Mouse (Mus musculus) kidney, adult 2 months (tissue): Measurements from ENCODE around the gene Cog3. TPM values are rescaled to one million over a fixed set of nuclear protein-coding genes. Genes with fewer than 3 reads are reported as not detected.

ENCODE experiments used
- DNase-seq: peaks from one replicate; pipeline ENCODE4 v3.0.0; 2021
- H3K27ac ChIP-seq: fragments of 200-500 bp; 2 replicates; pipeline ENCODE4 v1.5.1; 2012; ENCODE audit warnings: low read depth, low read length, control low read depth, inconsistent platforms; ENCODE audit not compliant: insufficient read depth
- H3K27me3 ChIP-seq: fragments of 200-500 bp; replicated peaks from 2 replicates; pipeline ENCODE4 v1.6.1; 2012; ENCODE audit warnings: mild to moderate bottlenecking, moderate library complexity, low read length, inconsistent platforms; ENCODE audit not compliant: control insufficient read depth, insufficient read depth
- H3K36me3 ChIP-seq: fragments of 200-500 bp; 2 replicates; pipeline ENCODE4 v1.6.1; 2012; ENCODE audit warnings: mild to moderate bottlenecking, moderate library complexity, low read length, inconsistent platforms; ENCODE audit not compliant: control insufficient read depth, insufficient read depth
- H3K4me1 ChIP-seq: fragments of 200-500 bp; 2 replicates; pipeline ENCODE4 v1.6.1; 2011; ENCODE audit warnings: low read length; ENCODE audit not compliant: control insufficient read depth, insufficient read depth
- H3K4me3 ChIP-seq: fragments of 200-500 bp; 2 replicates; pipeline ENCODE4 v1.5.1; 2011; ENCODE audit warnings: mild to moderate bottlenecking, low read depth, low read length, control low read depth; ENCODE audit not compliant: insufficient read depth
- CTCF ChIP-seq: fragments of 200-500 bp; conservative IDR thresholded peaks from 2 replicates; pipeline ENCODE4 v1.5.1; 2011; ENCODE audit warnings: low read depth, mild to moderate bottlenecking, control low read depth, low read length, moderate library complexity, mixed read lengths; ENCODE audit not compliant: insufficient read depth, insufficient read length
- POLR2A ChIP-seq: fragments of 200-500 bp; IDR thresholded peaks from one replicate; pipeline ENCODE4 v1.6.1; 2011; ENCODE audit warnings: low read depth, low read length, control low read depth
- WGBS: fragments of 180-500 bp; shearing (Covaris S2); methylation state at CpG from one replicate; pipeline ENCODE4 v1.1.7; 2018; 5-methylcytosine and 5-hydroxymethylcytosine counted together
- polyA plus RNA-seq: library from polyadenylated mRNA; depleted of rRNA; stranded (reverse); fragments of >200 nt; gene quantifications from 2 replicates; pipeline ENCODE4 v1.2.3, GENCODE M21; 2012; rRNA removed

Gene Cog3
- polyA plus RNA-seq, 1 experiment, result 10.0 TPM

GRCm38 (mm10) chr14:75661548-75661947, 92.8 kb downstream of the Cog3 start:
- WGBS, result 54% methylated on average over 8 of the region's 8 CpGs
- Histone ChIP-seq H3K4me3 (no peak overlapping the region), H3K27me3 (no peaks in the 10 kb centered on the region)

DNA sequence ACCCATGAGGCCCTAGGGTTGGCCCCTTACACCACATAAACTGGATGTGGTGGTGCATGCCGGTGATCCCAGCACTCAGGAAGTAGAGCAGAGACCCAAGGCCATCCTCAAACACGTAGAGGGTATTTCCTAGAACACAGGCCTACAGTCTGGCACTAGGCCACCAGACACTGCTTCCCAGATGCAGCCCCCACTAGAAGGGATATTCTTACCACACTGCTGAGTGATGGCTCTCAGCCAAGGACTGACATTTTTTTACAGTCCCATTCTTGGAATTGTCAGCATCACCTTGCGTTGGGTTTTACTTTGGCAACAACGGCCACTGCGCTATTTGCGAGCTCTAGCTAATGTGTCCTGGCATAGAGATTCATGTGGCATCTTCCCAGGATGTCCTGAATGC, 93.4 kb downstream of the Cog3 start:
- DNase-seq, result no peak
- Histone ChIP-seq H3K4me3 (no peak overlapping the region), H3K27ac (no peak overlapping the region), H3K4me1 (peaks cover 4% of the 10 kb centered on the region; the same call in 1 of the 2 replicates), H3K27me3 (no peaks in the 10 kb centered on the region), H3K36me3 (no peaks in the 10 kb centered on the region)
- WGBS, result 67% methylated on average over 6 of the region's 6 CpGs
- TF ChIP-seq POLR2A (no peak), CTCF (no peak)

More at GRCm38 (mm10) chr14:75661548-75661947, 92.8 kb downstream of the Cog3 start:
- H3K27ac ChIP-seq, result no peak overlapping the region
- peaks cover 4% of the 10 kb centered on the region; the same call in 1 of the 2 replicates for H3K4me1 ChIP-seq
- TF ChIP-seq POLR2A, result no peak
- TF ChIP-seq CTCF, result no peak
- DNase-seq, result no peak
- no peaks in the 10 kb centered on the region for H3K36me3 ChIP-seq

Other genes starting within 250 kb of the Cog3 start
- gene Spert, start 161.4 kb downstream of the Cog3 start, polyA plus RNA-seq, result 0.27 and 0.69 TPM in 2 replicates
- gene Erich6b, start 112.3 kb downstream of the Cog3 start, polyA plus RNA-seq, result not detected in 2 replicates
- 26.3 and 29.6 TPM in 2 replicates for gene Slc25a30, start 32.5 kb upstream of the Cog3 start, polyA plus RNA-seq
- gene Tpt1, start 90.6 kb upstream of the Cog3 start, polyA plus RNA-seq, result 1,266 and 1,401 TPM in 2 replicates
- not detected in 2 replicates for gene Kctd4, start 200.5 kb upstream of the Cog3 start, polyA plus RNA-seq